Mouse (Mus musculus) urinary bladder, postnatal 4 days (tissue): Measurements from ENCODE around the gene B230104I21Rik.

Experiments used
- DNase-seq, 2 experiments: peaks; one replicate each; pipeline ENCODE4 v3.0.0; 2021 to 2022; ENCODE audit warnings: low spot score in 2 of 2

B230104I21Rik gene

GRCm38 (mm10) chr4:154393196-154394122, 57.5 kb downstream of the B230104I21Rik start:
- no peak for DNase-seq

GRCm38 (mm10) chr4:154394123-154394722, 58.3 kb downstream of the B230104I21Rik start:
- DNase-seq: no peak

GRCm38 (mm10) chr4:154396652-154397301, 60.9 kb downstream of the B230104I21Rik start:
- no peak for DNase-seq
